Mouse (Mus musculus) liver, embryonic 12.5 days (tissue): ENCODE measurements around the gene Tbrg4. TPM values are rescaled to one million over a fixed set of nuclear protein-coding genes. Genes with fewer than 3 reads are reported as not detected.

Experiments used
- polyA plus RNA-seq: library from polyadenylated mRNA; unstranded; fragments of >200 nt; fragmentation: Nextera tagmentation; extraction: Ambion mirVana; gene quantifications from 2 replicates; pipeline ENCODE4 v1.2.1, GENCODE M21; 2016

Tbrg4 gene
- polyA plus RNA-seq, 1 experiment from 2014 or later: 69.3 TPM

Other genes starting within 250 kb of the Tbrg4 start
- 5.6 and 6.7 TPM in 2 replicates for gene Zmiz2, start 237.0 kb downstream of the Tbrg4 start, polyA plus RNA-seq
- 3,798 and 3,900 TPM in 2 replicates for gene Ppia, start 210.6 kb downstream of the Tbrg4 start, polyA plus RNA-seq
- gene H2afv, start 181.6 kb downstream of the Tbrg4 start, polyA plus RNA-seq: 121 and 125 TPM in 2 replicates
- 11.2 and 11.6 TPM in 2 replicates for gene Purb, start 150.2 kb downstream of the Tbrg4 start, polyA plus RNA-seq
- gene Myo1g, start 105.1 kb downstream of the Tbrg4 start, polyA plus RNA-seq: 5.8 and 6.2 TPM in 2 replicates
- 57.9 and 60.0 TPM in 2 replicates for gene Ccm2, start 79.2 kb downstream of the Tbrg4 start, polyA plus RNA-seq
- gene Nacad, start 20.0 kb downstream of the Tbrg4 start, polyA plus RNA-seq: 6.4 and 7.5 TPM in 2 replicates
- not detected in 2 replicates for gene Wap, start 12.6 kb upstream of the Tbrg4 start, polyA plus RNA-seq
- gene Ramp3, start 32.5 kb upstream of the Tbrg4 start, polyA plus RNA-seq: 0.23 and 0.49 TPM in 2 replicates
- not detected in 2 replicates for gene Gm11983, start 211.6 kb upstream of the Tbrg4 start, polyA plus RNA-seq